Mouse (Mus musculus) layer of hippocampus, adult 2 months (tissue): ENCODE data around the gene Map1a. TPM values are rescaled to one million over a fixed set of nuclear protein-coding genes. Genes with fewer than 3 reads are reported as not detected.

ENCODE experiments used
- DNase-seq, 2 experiments: peaks; one replicate each; pipeline ENCODE4 v3.0.0; 2022; ENCODE audit warnings: low spot score in 2 of 2
- H3K27ac ChIP-seq: fragments of 200-600 bp; 2 replicates; pipeline ENCODE4 v1.8.1; 2022
- H3K4me3 ChIP-seq: fragments of 200-600 bp; 2 replicates; pipeline ENCODE4 v1.8.1; 2022; ENCODE audit warnings: mild to moderate bottlenecking
- CTCF ChIP-seq: fragments of 200-600 bp; conservative IDR thresholded peaks from 2 replicates; pipeline ENCODE4 v1.8.1; 2022; ENCODE audit warnings: antibody characterized with exemption, mild to moderate bottlenecking, moderate library complexity
- total RNA-seq, 2 experiments: library from RNA; stranded (reverse); gene quantifications; 2 replicates each; pipeline ENCODE4 v1.2.3; 2021

Map1a gene
- total RNA-seq, 2 experiments from 2014 or later, result 622 to 629 TPM

DNA sequence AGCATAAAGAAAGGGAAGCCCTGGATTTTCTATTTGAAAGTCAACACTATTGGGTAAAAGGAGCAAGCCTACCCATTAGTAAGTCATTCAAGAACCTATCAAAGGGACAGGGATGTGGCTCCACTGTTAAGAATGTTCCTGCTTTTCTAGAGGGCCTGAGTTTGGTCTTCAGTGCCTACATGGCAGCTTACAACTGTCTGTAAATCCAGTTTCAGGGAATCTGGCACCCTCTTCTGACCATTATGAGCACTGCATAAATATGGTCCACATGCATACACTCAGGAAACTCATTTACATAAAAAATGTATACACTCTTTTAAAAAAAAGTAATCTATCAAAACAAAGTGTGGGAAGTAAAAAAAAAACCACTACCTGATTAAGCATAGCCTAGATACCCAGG is 49.7 kb downstream of the Map1a start:
- H3K27ac ChIP-seq, result no peak overlapping the region
- no peak for DNase-seq
- peak; percentile 65 for TF ChIP-seq CTCF
- H3K4me3 ChIP-seq, result no peak overlapping the region

DNA sequence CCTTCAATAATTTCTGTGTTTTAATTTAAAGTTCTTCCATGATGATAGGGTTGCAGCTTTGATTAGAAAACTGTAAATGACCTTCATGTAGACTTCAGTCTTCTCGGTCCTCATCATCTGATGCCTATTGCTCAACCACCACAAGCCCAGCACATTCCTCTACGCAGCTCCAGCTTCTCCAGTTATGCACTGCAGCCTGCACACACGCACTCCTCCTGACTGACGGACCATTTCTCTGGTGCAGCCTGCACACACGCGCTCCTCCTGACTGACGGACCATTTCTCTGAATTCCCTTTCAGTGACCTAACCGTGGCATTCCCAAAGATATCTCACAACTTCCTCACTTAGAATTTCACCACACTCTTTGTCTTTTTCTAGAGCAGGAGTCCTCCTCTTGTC is 63.8 kb downstream of the Map1a start:
- DNase-seq, result no peak
- H3K27ac ChIP-seq, result no peak overlapping the region
- TF ChIP-seq CTCF, result no peak
- no peak overlapping the region for H3K4me3 ChIP-seq

DNA sequence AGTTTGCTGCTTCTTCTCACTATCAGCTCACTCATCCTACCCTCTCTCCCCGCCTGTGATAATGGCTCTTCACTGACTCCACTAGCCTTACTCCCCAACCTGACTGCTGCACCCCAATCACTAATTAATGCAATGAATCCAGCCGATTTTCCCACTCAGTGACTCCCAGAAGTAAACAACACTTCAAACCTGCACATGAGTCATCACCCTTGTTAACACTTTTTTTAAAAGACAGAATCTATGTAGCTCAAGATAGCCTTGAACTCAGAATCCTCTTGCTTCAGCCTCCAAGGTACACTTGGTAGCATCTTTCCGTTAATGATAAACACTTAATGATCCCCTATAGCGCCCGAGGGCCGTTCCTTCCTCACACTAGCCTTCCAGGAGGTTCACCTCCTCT is 65.0 kb downstream of the Map1a start:
- DNase-seq, result no peak
- H3K27ac ChIP-seq, result peak overlapping the region; percentile 93
- H3K4me3 ChIP-seq, result peak overlapping the region; percentile 84
- no peak for TF ChIP-seq CTCF

DNA sequence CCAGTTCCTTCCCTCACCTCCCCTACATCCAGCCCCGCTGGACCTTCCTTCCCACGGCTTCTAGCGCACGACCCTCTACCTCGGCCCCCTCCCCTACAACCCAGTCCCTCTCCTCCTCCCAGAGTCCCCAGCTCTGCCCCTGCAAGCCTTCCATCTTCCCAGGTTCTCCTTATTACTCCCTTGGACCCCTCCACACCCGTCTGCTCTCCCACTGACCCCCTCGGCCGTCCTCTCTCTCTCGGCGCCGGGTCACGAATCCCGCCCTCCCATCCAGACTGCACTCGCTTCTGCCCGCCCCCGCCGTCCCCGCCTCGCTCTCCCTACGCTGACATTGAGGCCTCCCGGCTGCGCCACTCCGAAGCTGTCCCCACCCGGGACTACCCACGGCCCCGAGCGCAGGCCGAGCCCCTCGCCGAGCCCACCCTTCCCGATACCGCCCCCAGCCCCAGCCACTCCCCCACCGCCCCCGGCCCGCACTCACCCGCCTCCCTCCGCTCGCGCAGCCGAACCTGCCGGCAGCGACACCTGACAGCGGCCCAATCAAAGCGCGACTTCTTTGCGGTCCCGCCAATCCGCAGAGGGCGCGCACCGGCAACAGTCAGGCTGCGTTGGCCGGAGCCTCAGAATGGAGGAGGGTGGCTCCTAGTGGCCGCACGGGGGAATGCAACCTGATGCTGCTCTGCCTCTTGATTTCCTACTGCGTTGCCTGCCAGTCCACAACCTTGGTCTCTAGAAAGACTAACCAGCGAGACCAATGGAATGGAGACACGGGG is 65.6 kb downstream of the Map1a start, which contains the start of gene Ppip5k1:
TSS of gene Ppip5k1 (minus strand) at position 577 of the 773 bp plus-strand sequence.
- peak; percentile 97 to 98 for DNase-seq
- Histone ChIP-seq H3K4me3 (peak within 1 kb of the TSS; percentile 84), H3K27ac (peak within 1 kb of the TSS; percentile 93)
- TF ChIP-seq CTCF, result peak; percentile 89

DNA sequence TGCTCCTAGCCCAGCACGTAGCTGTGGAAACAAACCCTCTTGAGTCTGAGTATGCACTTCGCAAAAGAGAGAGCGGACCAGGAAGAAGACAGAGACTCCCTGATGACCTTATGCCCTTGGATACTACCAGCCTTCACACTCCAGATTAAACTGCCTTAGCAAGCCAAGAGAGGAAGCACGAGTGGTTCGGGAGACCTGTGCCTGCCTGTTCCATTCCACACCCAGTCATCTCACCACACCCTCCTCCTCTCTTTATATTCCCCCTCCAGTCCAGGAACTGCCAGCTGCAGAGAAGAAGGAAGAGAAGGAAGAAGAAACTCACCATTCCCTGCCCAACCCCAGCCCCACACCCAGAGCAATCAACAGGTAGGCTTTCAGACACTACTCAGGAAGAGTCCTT is 68.1 kb downstream of the Map1a start, which contains the start of gene Ckmt1:
TSS of gene Ckmt1 (plus strand) at position 221 of the 400 bp plus-strand sequence.
- Histone ChIP-seq H3K27ac (peak within 1 kb of the TSS; percentile 91), H3K4me3 (peak within 1 kb of the TSS; percentile 65)
- TF ChIP-seq CTCF, result no peak
- no peak for DNase-seq

DNA sequence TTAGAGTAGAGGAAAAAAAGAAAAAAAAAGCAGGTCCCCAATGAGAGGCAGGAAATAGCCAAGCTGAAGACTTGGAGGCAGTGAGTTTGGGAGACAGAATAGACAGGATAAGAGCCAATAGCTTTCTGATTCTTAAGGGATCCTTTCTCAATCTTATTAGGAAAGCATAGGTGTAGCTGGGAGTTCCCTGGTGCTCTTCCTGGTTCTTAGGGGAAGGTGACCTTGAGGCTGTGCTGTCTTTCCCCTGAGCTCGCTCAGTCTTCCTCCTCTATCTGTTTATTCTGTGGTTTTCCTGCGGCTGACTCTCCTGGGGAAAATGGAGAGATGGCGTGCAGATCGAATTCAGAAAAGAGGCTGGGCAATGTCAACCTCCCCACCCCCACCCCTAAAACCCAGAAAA is 68.6 kb downstream of the Map1a start:
- no peak for TF ChIP-seq CTCF
- DNase-seq, result no peak
- peak overlapping the region; percentile 91 for H3K27ac ChIP-seq

DNA sequence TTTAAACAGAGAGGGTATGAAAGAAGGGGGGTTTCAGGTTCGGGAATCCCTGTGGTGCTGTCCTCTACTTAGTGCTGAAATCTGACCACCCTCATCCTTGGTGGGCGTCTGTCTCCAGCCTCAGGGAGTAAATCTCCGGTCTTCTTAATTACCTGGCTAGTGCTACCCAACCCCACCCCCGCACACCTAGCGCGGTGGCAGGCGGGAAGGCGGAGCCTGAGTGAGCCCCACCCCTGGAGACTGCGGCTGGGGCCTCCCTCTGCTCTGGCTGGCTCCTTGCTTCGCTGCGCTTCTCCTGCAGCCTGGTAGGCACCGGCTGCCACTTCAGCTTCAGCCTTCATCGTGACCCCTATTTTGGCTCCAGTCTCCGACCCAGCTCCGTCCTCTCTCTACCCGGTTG is 69.0 kb downstream of the Map1a start:
- Histone ChIP-seq H3K27ac (peak overlapping the region; percentile 91), H3K4me3 (peak overlapping the region; percentile 65)
- TF ChIP-seq CTCF, result no peak
- DNase-seq, result peak; percentile 84 to 89

More for the DNA sequence above, 68.6 kb downstream of the Map1a start:
- H3K4me3 ChIP-seq, result peak overlapping the region; percentile 65

DNA sequence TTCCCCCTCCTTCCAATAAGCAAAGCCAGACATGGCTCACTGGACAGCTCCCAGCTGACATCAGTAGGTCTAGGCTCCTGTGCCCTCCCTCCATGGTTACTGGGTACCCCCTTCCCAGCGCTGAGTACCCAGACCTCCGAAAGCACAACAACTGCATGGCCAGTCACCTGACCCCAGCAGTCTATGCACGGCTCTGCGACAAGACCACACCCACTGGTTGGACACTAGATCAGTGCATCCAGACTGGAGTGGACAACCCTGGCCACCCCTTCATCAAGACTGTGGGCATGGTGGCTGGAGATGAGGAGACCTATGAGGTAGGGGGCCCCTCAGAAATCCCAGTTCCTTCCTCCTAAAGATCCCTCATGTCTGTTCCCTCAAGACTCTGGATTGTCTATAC is 70.1 kb downstream of the Map1a start:
- DNase-seq, result no peak
- Histone ChIP-seq H3K27ac (peak overlapping the region; percentile 91; the same call in 1 of the 2 replicates), H3K4me3 (peak overlapping the region; percentile 65)
- no peak for TF ChIP-seq CTCF

Other genes with a start within 250 kb of the Map1a start
- not detected for gene Tgm5, start 203.8 kb upstream of the Map1a start, total RNA-seq
- under 1 TPM in 1 of 2 experiments, not detected in 1; 0.33 TPM for gene Tgm7, start 179.8 kb upstream of the Map1a start, total RNA-seq
- gene Adal, start 149.2 kb upstream of the Map1a start, total RNA-seq, result 10 to 100 TPM; 17.6 to 17.9 TPM
- gene Lcmt2, start 148.9 kb upstream of the Map1a start, total RNA-seq, result 1 to 10 TPM; 8.3 to 9.6 TPM
- gene Tubgcp4, start 118.9 kb upstream of the Map1a start, total RNA-seq, result 10 to 100 TPM; 39.0 to 42.3 TPM
- gene Zscan29, start 118.5 kb upstream of the Map1a start, total RNA-seq, result 1 to 10 TPM; 5.0 to 6.6 TPM
- gene Trp53bp1, start 18.2 kb upstream of the Map1a start, total RNA-seq, result 100 to 1,000 TPM; 148 to 162 TPM
- gene Ppip5k1, start 65.8 kb downstream of the Map1a start, total RNA-seq, result 100 to 1,000 TPM; 106 to 110 TPM
- gene Ckmt1, start 68.1 kb downstream of the Map1a start, total RNA-seq, result 100 to 1,000 TPM; 360 to 396 TPM
- under 1 TPM; 0.46 to 0.69 TPM for gene Strc, start 97.6 kb downstream of the Map1a start, total RNA-seq
- 100 to 1,000 TPM; 170 to 193 TPM for gene Pdia3, start 124.2 kb downstream of the Map1a start, total RNA-seq
- gene Catsper2, start 124.2 kb downstream of the Map1a start, total RNA-seq, result 1 to 10 TPM; 5.3 TPM
- not detected for gene Ell3, start 154.7 kb downstream of the Map1a start, total RNA-seq
- 100 to 1,000 TPM; 146 to 155 TPM for gene Serf2, start 159.6 kb downstream of the Map1a start, total RNA-seq
- gene Hypk, start 163.7 kb downstream of the Map1a start, total RNA-seq, result 10 to 100 TPM; 17.6 to 18.2 TPM
- under 1 TPM; 0.47 to 0.82 TPM for gene Serinc4, start 167.2 kb downstream of the Map1a start, total RNA-seq
- gene Mfap1b, start 184.5 kb downstream of the Map1a start, total RNA-seq, result 10 to 100 TPM; 45.3 to 47.2 TPM
- 10 to 100 TPM; 31.4 to 34.0 TPM for gene Mfap1a, start 217.1 kb downstream of the Map1a start, total RNA-seq
- gene Wdr76, start 217.1 kb downstream of the Map1a start, total RNA-seq, result 1 to 10 TPM; 2.6 to 2.8 TPM